Mouse (Mus musculus) ES-Bruce4 (cell line): Measurements from ENCODE around the gene Rapgef4. TPM values are rescaled to one million over a fixed set of nuclear protein-coding genes. Genes with fewer than 3 reads are reported as not detected.

ENCODE experiments used
- H3K27ac ChIP-seq: 2 replicates; pipeline ENCODE4 v1.5.1; 2012; ENCODE audit warnings: low read length, inconsistent platforms; ENCODE audit not compliant: insufficient read depth
- H3K27me3 ChIP-seq: 2 replicates; pipeline ENCODE4 v1.6.1; 2012; ENCODE audit warnings: mild to moderate bottlenecking, low read length, inconsistent platforms; ENCODE audit not compliant: control insufficient read depth, poor library complexity, insufficient read depth, severe bottlenecking
- H3K36me3 ChIP-seq: 2 replicates; pipeline ENCODE4 v1.6.1; 2012; ENCODE audit warnings: inconsistent platforms, mild to moderate bottlenecking, low read length, moderate library complexity; ENCODE audit not compliant: control insufficient read depth, poor library complexity, insufficient read depth, severe bottlenecking
- H3K4me1 ChIP-seq: one replicate; pipeline ENCODE4 v1.8.1; 2011; ENCODE audit warnings: low read length; ENCODE audit not compliant: control insufficient read depth, insufficient read depth
- H3K4me3 ChIP-seq: 2 replicates; pipeline ENCODE4 v1.5.1; 2011; ENCODE audit warnings: low read depth, mild to moderate bottlenecking, low read length
- H3K9ac ChIP-seq: 2 replicates; pipeline ENCODE4 v1.6.1; 2012; ENCODE audit warnings: low read depth, mild to moderate bottlenecking, inconsistent platforms; ENCODE audit not compliant: poor library complexity, severe bottlenecking
- H3K9me3 ChIP-seq: replicated peaks from 2 replicates; pipeline ENCODE4 v1.6.1; 2012; ENCODE audit warnings: mild to moderate bottlenecking, low read length, inconsistent platforms; ENCODE audit not compliant: control insufficient read depth, poor library complexity, insufficient read depth, severe bottlenecking
- CTCF ChIP-seq: IDR thresholded peaks from one replicate; pipeline ENCODE4 v1.8.1; 2011; ENCODE audit warnings: low read depth, low read length
- EP300 ChIP-seq: IDR thresholded peaks from 2 replicates; pipeline ENCODE4 v1.6.1; 2011; ENCODE audit warnings: low read depth, low read length; ENCODE audit not compliant: insufficient read depth
- POLR2A ChIP-seq: IDR thresholded peaks from one replicate; pipeline ENCODE4 v1.8.1; 2011; ENCODE audit warnings: low read length; ENCODE audit not compliant: insufficient read depth
- polyA plus RNA-seq: library from polyadenylated mRNA; stranded (reverse); fragments of >200 nt; gene quantifications from 2 replicates; pipeline ENCODE4 v1.2.4, GENCODE M21; 2011; ENCODE audit warnings: low read depth; ENCODE audit not compliant: missing spikeins, insufficient read depth, insufficient read length

The Rapgef4 gene
- polyA plus RNA-seq, 1 experiment: not detected

DNA sequence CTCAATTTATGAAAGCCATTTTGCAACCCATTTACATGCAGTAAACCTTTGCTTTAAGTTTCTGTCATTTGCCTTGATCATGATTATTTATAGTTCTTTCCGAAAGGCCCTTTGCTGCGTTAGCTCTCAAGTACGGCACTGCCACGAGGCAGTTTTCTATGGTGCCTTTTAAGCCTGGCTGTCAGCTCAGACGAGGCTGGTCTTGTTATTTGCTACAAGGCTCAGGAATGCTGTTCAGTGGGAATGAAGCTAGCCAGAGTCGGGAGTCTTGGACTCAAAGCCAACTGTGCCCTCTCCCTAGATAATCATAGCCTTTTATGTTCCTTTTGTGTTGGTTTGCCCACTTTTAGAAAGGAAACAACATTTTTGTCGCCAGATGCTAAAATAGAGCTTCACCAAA lies 240.7 kb downstream of the Rapgef4 start:
- H3K9ac ChIP-seq: no peak overlapping the region
- H3K27ac ChIP-seq: no peak overlapping the region
- no peaks in the 10 kb centered on the region for H3K4me1 ChIP-seq
- no peaks in the 10 kb centered on the region for H3K27me3 ChIP-seq
- no peaks in the 10 kb centered on the region for H3K36me3 ChIP-seq
- H3K4me3 ChIP-seq: no peak overlapping the region
- TF ChIP-seq POLR2A: no peak
- no peak for TF ChIP-seq EP300
- TF ChIP-seq CTCF: no peak
- H3K9me3 ChIP-seq: no peaks in the 10 kb centered on the region

DNA sequence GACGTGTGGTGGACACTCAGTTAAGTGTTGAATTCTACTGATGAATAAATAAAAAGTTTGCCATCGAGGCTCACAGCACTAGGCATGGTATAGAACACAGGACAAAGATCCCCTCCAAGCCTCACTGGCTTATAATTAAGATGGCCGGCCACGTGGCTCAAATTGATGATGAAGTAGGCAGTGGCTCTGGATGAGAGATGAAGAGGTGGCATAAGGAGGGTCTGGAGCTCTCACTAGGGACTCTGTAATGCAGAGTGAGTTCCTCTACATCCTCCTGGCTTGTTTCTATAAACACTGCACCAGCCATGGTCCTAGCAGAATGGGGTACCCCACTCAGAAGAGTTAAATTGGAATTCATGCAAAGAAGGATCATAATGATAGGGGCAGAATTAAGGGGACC lies 241.2 kb downstream of the Rapgef4 start:
- Histone ChIP-seq H3K27me3 (no peaks in the 10 kb centered on the region), H3K36me3 (no peaks in the 10 kb centered on the region), H3K9ac (no peak overlapping the region), H3K4me1 (no peaks in the 10 kb centered on the region), H3K4me3 (no peak overlapping the region), H3K27ac (no peak overlapping the region), H3K9me3 (no peaks in the 10 kb centered on the region)
- no peak for TF ChIP-seq EP300
- no peak for TF ChIP-seq POLR2A
- no peak for TF ChIP-seq CTCF

DNA sequence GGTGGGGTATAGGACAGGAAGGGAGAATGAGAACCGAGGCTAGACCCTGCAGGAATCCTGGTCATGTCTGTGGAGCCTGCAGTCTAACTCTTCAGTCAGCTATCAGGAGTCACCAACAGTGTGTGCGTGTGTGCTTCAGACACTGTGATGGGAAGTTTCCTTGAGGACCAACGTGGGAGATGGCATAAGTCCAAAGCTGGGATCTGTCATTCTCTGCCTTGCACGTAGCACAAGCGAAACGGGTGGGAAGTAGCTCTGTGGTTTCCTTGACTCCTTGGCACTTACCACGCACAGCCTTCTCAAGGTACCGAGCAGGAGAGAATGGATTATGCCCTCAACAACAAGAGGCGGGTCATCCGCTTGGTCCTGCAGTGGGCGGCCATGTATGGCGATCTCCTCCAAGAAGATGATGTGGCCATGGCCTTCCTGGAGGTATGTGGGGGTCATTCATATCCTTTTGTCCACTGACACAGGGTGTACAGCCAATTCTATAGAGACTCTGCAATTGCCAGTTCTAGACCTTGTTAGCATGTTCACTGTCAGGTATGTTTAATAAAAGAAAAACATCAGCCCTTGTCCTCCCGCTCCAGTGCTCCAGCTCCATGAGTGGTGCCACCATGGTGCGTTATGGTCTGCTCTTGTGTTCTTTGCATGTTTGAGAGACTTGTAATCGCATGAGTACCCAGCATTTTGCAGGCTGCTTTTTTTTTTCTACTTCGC lies 241.9 kb downstream of the Rapgef4 start:
- no peaks in the 10 kb centered on the region for H3K4me1 ChIP-seq
- TF ChIP-seq CTCF (no peak), EP300 (no peak), POLR2A (no peak)
- H3K27ac ChIP-seq: no peak overlapping the region
- H3K4me3 ChIP-seq: no peak overlapping the region
- no peaks in the 10 kb centered on the region for H3K36me3 ChIP-seq
- H3K27me3 ChIP-seq: no peaks in the 10 kb centered on the region
- H3K9me3 ChIP-seq: no peaks in the 10 kb centered on the region
- no peak overlapping the region for H3K9ac ChIP-seq

DNA sequence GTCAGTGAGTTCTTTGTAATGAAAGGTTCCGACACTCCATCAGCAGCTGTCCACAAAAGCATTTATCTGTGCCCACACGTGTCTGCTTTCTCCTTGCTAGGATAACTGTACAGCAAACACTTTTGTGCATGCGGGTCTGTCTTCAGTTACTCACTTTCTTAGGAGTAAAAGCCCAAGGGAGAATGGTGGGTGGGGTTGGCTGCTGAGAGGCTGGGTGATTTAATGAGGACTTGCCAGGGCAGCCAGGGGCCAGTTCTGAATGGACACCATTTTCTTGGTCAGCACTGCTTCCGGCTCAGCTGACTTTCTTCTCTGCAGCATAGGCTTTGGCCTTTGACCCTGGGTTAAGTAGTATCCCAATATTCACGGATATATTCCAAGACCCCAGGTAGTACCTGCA lies 242.4 kb downstream of the Rapgef4 start:
- no peak overlapping the region for H3K4me3 ChIP-seq
- H3K27ac ChIP-seq: no peak overlapping the region
- no peaks in the 10 kb centered on the region for H3K36me3 ChIP-seq
- H3K4me1 ChIP-seq: no peaks in the 10 kb centered on the region
- H3K9me3 ChIP-seq: no peaks in the 10 kb centered on the region
- TF ChIP-seq POLR2A: no peak
- no peak for TF ChIP-seq EP300
- TF ChIP-seq CTCF: no peak
- H3K9ac ChIP-seq: no peak overlapping the region
- no peaks in the 10 kb centered on the region for H3K27me3 ChIP-seq

DNA sequence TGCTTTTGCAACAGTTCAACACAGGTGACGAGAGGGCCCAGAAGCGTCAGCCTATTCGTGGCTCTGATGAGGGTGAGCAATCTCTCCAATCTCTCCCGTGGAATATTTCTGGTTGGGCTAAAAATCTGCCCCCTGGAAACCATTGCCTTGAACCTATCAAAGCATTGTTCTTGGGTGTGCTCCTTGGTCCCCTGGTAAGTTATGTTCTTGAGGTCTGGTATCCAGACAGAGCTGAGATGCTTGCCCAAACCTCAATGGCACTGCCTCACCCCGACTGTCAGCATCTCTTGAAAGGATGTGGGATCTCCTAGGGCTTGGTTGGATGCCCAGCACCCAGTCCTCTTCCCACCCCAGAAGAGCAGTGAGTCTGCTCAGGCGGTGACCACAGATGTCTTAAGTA lies 245.0 kb downstream of the Rapgef4 start:
- Histone ChIP-seq H3K9me3 (no peaks in the 10 kb centered on the region), H3K27me3 (no peaks in the 10 kb centered on the region), H3K4me1 (no peaks in the 10 kb centered on the region), H3K27ac (no peak overlapping the region), H3K4me3 (no peak overlapping the region), H3K36me3 (no peaks in the 10 kb centered on the region), H3K9ac (no peak overlapping the region)
- TF ChIP-seq POLR2A (no peak), CTCF (no peak), EP300 (no peak)

DNA sequence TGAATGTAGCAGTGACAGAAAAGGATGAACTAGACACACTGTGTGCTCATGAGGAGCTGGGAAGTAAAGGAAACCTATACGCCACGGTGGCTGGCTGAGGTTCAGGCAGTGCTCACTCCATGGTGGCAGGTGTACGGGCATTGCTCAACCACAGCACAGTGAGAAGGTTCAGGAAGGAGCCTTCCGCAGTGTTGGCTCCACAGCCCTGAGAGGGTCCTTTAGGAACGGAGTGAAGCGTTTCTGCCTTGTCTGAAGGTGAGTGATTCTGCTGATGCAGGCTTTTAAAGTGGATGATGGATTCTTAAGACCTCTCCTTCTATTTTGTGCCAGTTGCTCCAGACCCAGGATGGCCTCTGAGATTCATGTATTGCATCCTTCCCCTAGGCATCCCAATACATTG lies 246.4 kb downstream of the Rapgef4 start:
- Histone ChIP-seq H3K9ac (no peak overlapping the region), H3K9me3 (no peaks in the 10 kb centered on the region)
- TF ChIP-seq POLR2A (no peak), EP300 (no peak), CTCF (no peak)

More for the DNA sequence above, 246.4 kb downstream of the Rapgef4 start:
- H3K36me3 ChIP-seq: no peaks in the 10 kb centered on the region
- no peak overlapping the region for H3K27ac ChIP-seq
- H3K27me3 ChIP-seq: no peaks in the 10 kb centered on the region
- H3K4me3 ChIP-seq: no peak overlapping the region
- no peaks in the 10 kb centered on the region for H3K4me1 ChIP-seq
